Mouse (Mus musculus): ENCODE data around the gene Zcchc7.
"Not testable (repeated sequence)": the region's sequence is repeated elsewhere in the genome, so short reads cannot be mapped to it uniquely, and the experiment has no call there.

Zcchc7 gene

DNA sequence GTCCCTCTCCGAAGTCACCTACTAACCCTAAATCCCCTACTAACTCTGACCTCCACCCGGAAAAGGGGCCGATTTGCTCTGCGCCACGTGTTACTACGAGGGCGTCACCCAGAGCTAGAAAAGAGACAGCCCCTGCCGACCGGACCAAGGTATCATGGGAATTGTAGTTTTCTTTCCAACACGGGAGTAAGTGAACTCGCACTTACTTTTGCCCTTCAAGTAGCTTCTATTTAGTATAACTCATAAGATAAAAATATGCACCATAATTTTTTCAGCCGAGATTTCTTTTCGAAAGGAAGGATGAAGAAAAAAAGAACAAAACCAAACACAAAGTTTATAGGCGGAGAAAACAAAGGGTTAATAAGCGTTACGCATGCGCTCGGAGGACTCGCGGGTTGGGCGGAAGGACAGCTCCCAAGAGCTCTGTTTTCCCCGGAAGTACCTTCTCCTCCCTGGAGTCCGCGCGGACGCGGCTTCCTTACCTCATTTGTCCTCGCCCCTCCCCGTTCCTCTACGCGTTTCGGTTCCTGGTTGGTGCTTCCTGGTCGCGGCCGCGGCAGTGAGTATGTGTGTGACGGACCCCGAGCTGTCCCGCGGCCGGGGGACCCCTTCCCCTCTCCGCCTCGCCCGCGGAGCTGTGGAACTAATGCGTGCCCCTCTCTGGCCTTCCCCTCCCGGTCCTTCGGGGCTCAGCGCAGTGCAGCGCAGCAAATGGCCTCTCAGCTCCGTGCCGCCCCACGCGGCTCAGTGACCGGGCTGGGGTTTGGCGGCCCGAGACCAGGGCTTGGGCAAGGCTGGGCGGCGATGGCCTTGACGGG, 666 bp downstream of the Zcchc7 start:
- CTCF ChIA-PET = no interaction called here

DNA sequence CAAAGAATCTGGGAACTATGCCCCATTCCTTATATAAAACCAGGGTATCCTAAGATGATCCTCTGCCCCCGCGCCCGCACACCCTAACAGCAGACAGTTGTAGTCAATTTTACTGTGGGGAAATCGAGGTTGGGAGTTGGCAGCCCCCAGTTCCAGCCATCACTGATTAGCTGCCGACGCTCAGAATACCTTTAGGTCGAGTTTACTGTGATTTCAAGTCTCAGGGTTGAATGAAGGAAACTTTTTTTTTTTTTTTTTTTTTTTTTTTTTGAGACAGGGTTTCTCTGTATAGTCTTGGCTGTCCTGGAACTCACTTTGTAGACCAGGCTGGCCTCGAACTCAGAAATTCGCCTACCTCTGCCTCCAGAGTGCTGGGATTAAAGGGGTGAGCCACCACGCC, 1.5 kb downstream of the Zcchc7 start:
- CTCF ChIA-PET = not testable (repeated sequence)

DNA sequence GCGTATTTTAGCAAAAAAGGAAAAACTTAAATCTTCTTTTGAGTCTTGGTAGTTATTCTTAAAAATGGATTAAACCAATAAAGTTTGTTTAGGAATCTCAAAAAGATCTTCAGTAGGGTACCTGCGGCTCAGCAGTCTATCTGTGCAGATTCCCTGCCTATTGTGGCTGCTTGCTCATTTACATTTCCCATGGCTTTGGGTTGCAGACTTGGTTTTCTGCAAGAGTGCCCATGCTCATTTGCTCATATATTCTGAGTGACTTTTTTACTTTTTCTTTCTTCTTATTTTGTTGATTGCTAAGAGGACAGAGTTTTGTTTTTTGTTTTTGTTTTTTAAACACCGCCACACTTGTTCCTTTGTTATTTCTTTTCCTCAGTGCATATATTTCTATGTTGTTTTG, 19.2 kb downstream of the Zcchc7 start:
- CTCF ChIA-PET = no interaction called here

- CTCF ChIA-PET = no interaction called here
Measured at GRCm38 (mm10) chr4:44776651-44777050, 21.0 kb downstream of the Zcchc7 start.

GRCm38 (mm10) chr4:44777101-44777500, 21.4 kb downstream of the Zcchc7 start:
- CTCF ChIA-PET = no interaction called here

DNA sequence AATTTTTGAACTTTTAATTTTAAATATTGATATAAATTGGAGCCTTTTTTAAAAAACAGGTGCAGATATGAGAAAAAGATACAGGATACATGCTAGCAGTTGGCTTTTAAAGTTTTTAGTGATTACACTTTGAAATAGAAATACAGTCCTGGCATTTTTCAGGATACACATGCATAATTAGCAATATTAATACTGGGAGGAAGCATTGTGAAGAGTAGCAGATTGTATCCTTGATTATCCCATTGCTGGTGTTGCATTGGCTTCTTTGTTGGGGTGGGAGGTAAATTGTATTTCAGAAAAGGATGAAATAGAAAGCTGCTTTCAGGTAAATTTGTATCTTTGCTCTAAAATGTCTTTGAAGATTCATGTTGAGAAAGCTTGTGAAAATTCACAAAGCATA, 22.0 kb downstream of the Zcchc7 start:
- CTCF ChIA-PET = interaction anchor here (0.8 kb wide), 1 partner anchor 109 kb away, joined by 3 read pairs; no protein-coding TSS in a partner anchor

- CTCF ChIA-PET = interaction anchor here (0.8 kb wide), 1 partner anchor 109 kb away, joined by 3 read pairs; no protein-coding TSS in a partner anchor
Measured at GRCm38 (mm10) chr4:44778316-44778715, 22.6 kb downstream of the Zcchc7 start.

GRCm38 (mm10) chr4:44780462-44781157, 24.9 kb downstream of the Zcchc7 start:
- CTCF ChIA-PET = no interaction called here

GRCm38 (mm10) chr4:44781494-44781893, 25.8 kb downstream of the Zcchc7 start:
- CTCF ChIA-PET = interaction anchor here (0.6 kb wide), 1 partner anchor 110 kb away, joined by 3 read pairs; no protein-coding TSS in a partner anchor

GRCm38 (mm10) chr4:44783566-44784292, 28.1 kb downstream of the Zcchc7 start:
- CTCF ChIA-PET = no interaction called here

- CTCF ChIA-PET = interaction anchor here (0.7 kb wide), 1 partner anchor 272 kb away, joined by 3 read pairs; the partner anchor contains the start of gene Fbxo10
Measured at GRCm38 (mm10) chr4:44812855-44813254, 57.2 kb downstream of the Zcchc7 start.

DNA sequence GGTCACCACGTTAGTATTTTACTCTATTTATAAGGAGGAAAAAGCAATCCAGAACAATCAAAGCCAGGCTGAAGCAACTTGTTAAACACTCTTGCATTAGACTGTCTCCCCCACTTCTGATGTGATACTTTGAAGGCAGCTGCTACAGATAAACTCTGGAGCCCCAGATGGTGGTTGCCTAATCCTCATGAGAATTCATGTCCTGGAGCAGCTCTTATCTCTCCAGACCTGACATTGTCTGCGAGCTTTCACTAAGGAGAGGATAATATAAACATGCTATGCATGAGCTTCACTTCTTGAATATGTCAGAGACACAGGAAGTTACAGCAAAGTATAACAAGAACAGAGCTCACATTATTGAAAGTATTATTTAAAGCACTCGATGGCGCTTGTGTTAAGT, 58.1 kb downstream of the Zcchc7 start:
- CTCF ChIA-PET = no interaction called here

- CTCF ChIA-PET = interaction anchor here (0.6 to 1.3 kb wide), 3 partner anchors 10 to 266 kb away, joined by 3 to 4 read pairs (median 3); no protein-coding TSS in a partner anchor
Measured at GRCm38 (mm10) chr4:44816584-44816983, 60.9 kb downstream of the Zcchc7 start.

DNA sequence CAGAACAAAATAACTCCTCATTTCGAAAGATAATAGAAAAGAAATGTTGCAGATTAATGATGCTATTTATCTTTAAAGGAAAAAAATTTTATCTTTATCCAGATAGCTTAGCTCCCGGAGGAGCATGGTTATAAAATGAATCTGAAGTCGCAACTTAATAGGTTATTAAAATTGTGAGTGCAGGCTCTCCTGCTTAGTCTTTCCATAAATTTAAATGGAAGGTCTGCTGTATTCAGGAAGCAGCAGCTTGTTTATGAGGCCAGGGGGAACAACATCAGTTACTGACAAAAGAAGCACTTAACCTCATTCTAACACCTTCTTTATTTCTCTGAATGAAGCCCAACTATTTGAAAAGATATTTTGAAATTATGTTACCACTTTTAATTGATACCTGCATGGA, 74.9 kb downstream of the Zcchc7 start:
- CTCF ChIA-PET = no interaction called here

DNA sequence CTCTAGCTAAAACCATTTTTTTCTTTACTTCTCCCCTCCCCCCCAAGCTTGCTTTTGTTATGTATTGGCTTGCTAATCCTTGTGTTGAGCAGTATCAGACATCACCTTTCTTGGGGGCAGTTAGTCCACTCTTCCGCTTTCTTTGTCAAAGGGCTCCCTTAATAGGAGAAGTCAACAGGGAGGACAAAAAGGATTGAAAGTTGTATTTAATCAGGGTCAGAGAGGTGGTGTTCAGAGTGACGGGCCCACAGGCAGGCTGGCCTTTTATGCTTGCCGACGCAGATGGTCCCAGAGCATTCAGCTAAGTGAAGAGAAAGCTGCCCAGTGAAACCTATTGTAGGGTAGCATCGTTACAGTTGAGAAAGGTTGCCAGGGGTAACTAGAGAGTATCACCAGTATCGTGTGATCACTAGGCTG, 96.2 kb downstream of the Zcchc7 start:
- CTCF ChIA-PET = interaction anchor here (1.1 kb wide), 1 partner anchor 121 kb away, joined by 3 read pairs; no protein-coding TSS in a partner anchor

- CTCF ChIA-PET = no interaction called here
Measured at GRCm38 (mm10) chr4:44871591-44871990, 115.9 kb downstream of the Zcchc7 start.

- CTCF ChIA-PET = interaction anchor here (0.6 kb wide), 1 partner anchor 195 kb away, joined by 3 read pairs; no protein-coding TSS in a partner anchor
Measured at GRCm38 (mm10) chr4:44872048-44872447, 116.4 kb downstream of the Zcchc7 start.

GRCm38 (mm10) chr4:44880065-44880623, 124.5 kb downstream of the Zcchc7 start:
- CTCF ChIA-PET = interaction anchor here (0.7 kb wide), 1 partner anchor 613 kb away, joined by 8 read pairs; no protein-coding TSS in a partner anchor

GRCm38 (mm10) chr4:44886143-44886542, 130.5 kb downstream of the Zcchc7 start:
- CTCF ChIA-PET = interaction anchor here (1.0 kb wide), 1 partner anchor 17 kb away, joined by 5 read pairs; no protein-coding TSS in a partner anchor

- CTCF ChIA-PET = interaction anchor here (0.7 kb wide), 1 partner anchor 110 kb away, joined by 3 read pairs; no protein-coding TSS in a partner anchor
Measured at GRCm38 (mm10) chr4:44891344-44891743, 135.7 kb downstream of the Zcchc7 start.

GRCm38 (mm10) chr4:44905651-44906271, 150.1 kb downstream of the Zcchc7 start:
- CTCF ChIA-PET = interaction anchor here (0.6 to 1.1 kb wide), 4 partner anchors 62 to 349 kb away, joined by 3 to 4 read pairs (median 3); no protein-coding TSS in a partner anchor

Measured in spleen, embryonic (tissue).